In genomic region chr6:128993221-128993620, GRCm38 (mm10) we compare ENCODE assay signal across 10 mouse cellular contexts. TPM values are rescaled to one million over a fixed set of nuclear protein-coding genes. Genes with fewer than 3 reads are reported as not detected.
A peak's percentile ranks its signal among the peaks of the same experiment; 100 is the strongest.
DNase-seq lines count a peak whose midpoint lies in the region; ATAC-seq and TF ChIP-seq lines count a peak whose summit lies in the region.
"Had no signal": no experiment of that assay in that cellular context is flagged by ENCODE, and none has a peak within 500 bp of the region (broad histone marks: within the 10 kb centered on the region; RNA-seq: fewer than 3 reads in every experiment).

No protein-coding gene starts in this region.

- no peak for TF ChIP-seq CTCF in lung, adult 2 months (IDR thresholded peaks at IDR 0.05; ENCODE audit: insufficient read depth, low read length)
- TF ChIP-seq CTCF in midbrain, postnatal 0 days (IDR thresholded peaks at IDR 0.05): no peak

- peak overlapping the region; percentile 9 for H3K4me3 ChIP-seq in lung, adult 2 months (replicated peaks; ENCODE audit: extremely low read depth, low read depth, low read length)
- no peak overlapping the region for H3K4me3 ChIP-seq in forebrain, embryonic 14.5 days (ENCODE audit: low read depth, low read length)
- H3K4me3 ChIP-seq in midbrain, postnatal 0 days (ENCODE audit: low read depth, low read length): no peak overlapping the region
- H3K4me3 ChIP-seq in heart, embryonic 12.5 days: no peak overlapping the region

- H3K4me2 ChIP-seq in forebrain, embryonic 14.5 days (ENCODE audit: low read length): peak overlapping the region; percentile 23
- H3K4me2 ChIP-seq in midbrain, postnatal 0 days (ENCODE audit: low read depth, low read length, poor library complexity, severe bottlenecking): no peak overlapping the region
- no peak overlapping the region for H3K4me2 ChIP-seq in heart, embryonic 12.5 days

- ATAC-seq in activated CD4-positive, CD25-positive, alpha-beta regulatory T cell, adult 4 months: peak; percentile 11
- no peak for ATAC-seq in forebrain, embryonic 14.5 days
- no peak for ATAC-seq in midbrain, postnatal 0 days (ENCODE audit: low FRiP score)
- no peak for ATAC-seq in heart, embryonic 12.5 days (ENCODE audit: insufficient number of reproducible peaks, low FRiP score)

- 41% methylated on average over 2 of the region's 2 CpGs for WGBS in lung, adult 2 months
- WGBS in forebrain, embryonic 14.5 days: 21% methylated on average over 2 of the region's 2 CpGs
- 42% methylated on average over 2 of the region's 2 CpGs for WGBS in midbrain, postnatal 0 days
- 72% methylated on average over 2 of the region's 2 CpGs for WGBS in heart, embryonic 12.5 days

- DNase-seq in lung, adult 2 months: no peak
- DNase-seq in lung, postnatal 10 days: no peak
- DNase-seq in forebrain, embryonic 14.5 days (ENCODE audit: low spot score): no peak
- no peak for DNase-seq in midbrain, postnatal 0 days (ENCODE audit: low spot score)
- no peak for DNase-seq in left cerebral cortex, adult 8-10 months (ENCODE audit: low spot score in 2 of 2)
- DNase-seq in spleen, postnatal 10 days (ENCODE audit: low spot score in 2 of 2): no peak
- DNase-seq: thymus, postnatal 25 days had no signal

- no peak overlapping the region for H3K27ac ChIP-seq in forebrain, embryonic 14.5 days (ENCODE audit: low read depth, low read length)
- peak overlapping the region; percentile 39; the same call in 1 of the 2 replicates for H3K27ac ChIP-seq in midbrain, postnatal 0 days (ENCODE audit: low read depth, low read length)
- H3K27ac ChIP-seq in heart, embryonic 12.5 days (ENCODE audit: poor library complexity, severe bottlenecking): no peak overlapping the region

- H3K9me3 ChIP-seq in forebrain, embryonic 14.5 days (replicated peaks; ENCODE audit: control insufficient read depth, low read length): no peaks in the 10 kb centered on the region
- H3K9me3 ChIP-seq in midbrain, postnatal 0 days (ENCODE audit: low read length): no peaks in the 10 kb centered on the region
- no peaks in the 10 kb centered on the region for H3K9me3 ChIP-seq in heart, embryonic 12.5 days (replicated peaks)

- no peaks in the 10 kb centered on the region for H3K36me3 ChIP-seq in forebrain, embryonic 14.5 days (ENCODE audit: control insufficient read depth, insufficient read depth, low read length)
- no peaks in the 10 kb centered on the region for H3K36me3 ChIP-seq in midbrain, postnatal 0 days (ENCODE audit: insufficient read depth, low read length)
- H3K36me3 ChIP-seq in heart, embryonic 12.5 days: no peaks in the 10 kb centered on the region

- peaks cover 13% of the 10 kb centered on the region for H3K4me1 ChIP-seq in lung, adult 2 months (ENCODE audit: control insufficient read depth, insufficient read depth, low read length)
- H3K4me1 ChIP-seq in forebrain, embryonic 14.5 days (ENCODE audit: control insufficient read depth, insufficient read depth, low read length): 0 out of 2 replicates have a peak, but pooled peaks cover 5% of the 10 kb centered on the region
- H3K4me1 ChIP-seq in midbrain, postnatal 0 days (ENCODE audit: insufficient read depth, low read length): no peaks in the 10 kb centered on the region
- peaks cover 8% of the 10 kb centered on the region; the same call in 1 of the 2 replicates for H3K4me1 ChIP-seq in heart, embryonic 12.5 days (replicated peaks)

- no peak for TF ChIP-seq POLR2A in lung, adult 2 months (IDR thresholded peaks at IDR 0.05; ENCODE audit: borderline replicate concordance, extremely low read depth, low read depth, low read length)

- peaks cover 5% of the 10 kb centered on the region; the same call in 1 of the 2 replicates for H3K27me3 ChIP-seq in forebrain, embryonic 14.5 days (replicated peaks; ENCODE audit: control insufficient read depth, insufficient read depth, low read length)
- no peaks in the 10 kb centered on the region for H3K27me3 ChIP-seq in midbrain, postnatal 0 days (ENCODE audit: insufficient read depth, low read length)
- H3K27me3 ChIP-seq in heart, embryonic 12.5 days (replicated peaks): no peaks in the 10 kb centered on the region

- no peak overlapping the region for H3K9ac ChIP-seq in forebrain, embryonic 14.5 days (ENCODE audit: low read length)
- no peak overlapping the region for H3K9ac ChIP-seq in midbrain, postnatal 0 days (replicated peaks; ENCODE audit: low read length, poor library complexity, severe bottlenecking)
- H3K9ac ChIP-seq in heart, embryonic 12.5 days: no peak overlapping the region

RNA-seq across cellular contexts. Expression of gene Klrb1f, which starts 52.5 kb away (rescaled TPM):
- 0.38 and 1.3 TPM in 2 replicates for polyA plus RNA-seq in lung, adult 2 months (2012; rRNA removed)
- polyA plus RNA-seq in activated CD4-positive, CD25-positive, alpha-beta regulatory T cell, adult 4 months (2017; shearing (Covaris generic)): 1 to 10 TPM; 4.8 to 5.5 TPM
- 0.15 and 0.26 TPM in 2 replicates for polyA plus RNA-seq in forebrain, embryonic 14.5 days (2014; fragmentation: Nextera tagmentation; extraction: Ambion mirVana)
- total RNA-seq in midbrain, postnatal 0 days (2014; rRNA removed): 0.19 and 0.93 TPM in 2 replicates
- polyA plus RNA-seq in midbrain, postnatal 0 days (2015; fragmentation: Nextera tagmentation; extraction: Ambion mirVana): 0.42 and 0.46 TPM in 2 replicates
- total RNA-seq in left cerebral cortex, adult 8-10 months (2022): not detected
- not detected in 2 replicates for polyA plus RNA-seq in heart, embryonic 12.5 days (2016; fragmentation: Nextera tagmentation; extraction: Ambion mirVana)
- total RNA-seq: liver, adult 2 months had no signal
- polyA plus RNA-seq: liver, adult 2 months had no signal

RNA-seq across cellular contexts. Expression of gene Clec2g, which starts 59.0 kb away (rescaled TPM):
- 0.70 TPM in 1 of 2 replicates, not detected in the other for polyA plus RNA-seq in lung, adult 2 months (2012; rRNA removed)
- 1 to 10 TPM in 1 of 2 experiments, not detected in 1; 3.7 TPM for polyA plus RNA-seq in activated CD4-positive, CD25-positive, alpha-beta regulatory T cell, adult 4 months (2017; shearing (Covaris generic))
- not detected in 2 replicates for polyA plus RNA-seq in forebrain, embryonic 14.5 days (2014; fragmentation: Nextera tagmentation; extraction: Ambion mirVana)
- total RNA-seq in midbrain, postnatal 0 days (2014; rRNA removed): not detected in 2 replicates
- not detected in 2 replicates for polyA plus RNA-seq in midbrain, postnatal 0 days (2015; fragmentation: Nextera tagmentation; extraction: Ambion mirVana)
- total RNA-seq in left cerebral cortex, adult 8-10 months (2022): 1 to 10 TPM in 1 of 4 experiments, under 1 TPM in 2, not detected in 1; 0.53 to 1.2 (median 0.60) TPM
- not detected in 2 replicates for polyA plus RNA-seq in heart, embryonic 12.5 days (2016; fragmentation: Nextera tagmentation; extraction: Ambion mirVana)
- total RNA-seq: liver, adult 2 months had no signal
- polyA plus RNA-seq: liver, adult 2 months had no signal
